Comparison of ENCODE assay signal across 16 mouse cellular contexts in genomic region chr7:133823751-133824150, GRCm38 (mm10). TPM values are rescaled to one million over a fixed set of nuclear protein-coding genes. Genes with fewer than 3 reads are reported as not detected.
DNase-seq lines count a peak whose midpoint lies in the region; ATAC-seq and TF ChIP-seq lines count a peak whose summit lies in the region.
"Had no signal": no experiment of that assay in that cellular context is flagged by ENCODE, and none has a peak within 500 bp of the region (broad histone marks: within the 10 kb centered on the region; RNA-seq: fewer than 3 reads in every experiment).

No protein-coding gene starts in this region.

- no peaks in the 10 kb centered on the region for H3K36me3 ChIP-seq in kidney, postnatal 0 days (ENCODE audit: insufficient read depth, low read length)
- H3K36me3 ChIP-seq in testis, adult 2 months (ENCODE audit: control insufficient read depth, insufficient read depth, low read length) = no peaks in the 10 kb centered on the region
- H3K36me3 ChIP-seq in MEL (ENCODE audit: control insufficient read depth in 1 of 2, insufficient read depth in 2 of 2, low read length in 2 of 2) = no peaks in the 10 kb centered on the region
- H3K36me3 ChIP-seq in stomach, postnatal 0 days (ENCODE audit: control insufficient read depth, insufficient read depth, low read length) = no peaks in the 10 kb centered on the region
- H3K36me3 ChIP-seq: embryonic facial prominence, embryonic 13.5 days; heart, embryonic 12.5 days; hindbrain, embryonic 10.5 days; liver, embryonic 15.5 days; neural tube, embryonic 15.5 days had no signal

- TF ChIP-seq POLR2A in testis, adult 2 months (IDR thresholded peaks at IDR 0.05; ENCODE audit: control insufficient read depth, low read depth, low read length) = no peak
- TF ChIP-seq POLR2A in MEL (IDR thresholded peaks at IDR 0.05; ENCODE audit: control insufficient read depth in 1 of 2, insufficient read depth in 1 of 2, low read depth in 1 of 2, low read length in 2 of 2, poor library complexity in 1 of 2) = no peak

- DNase-seq in kidney, postnatal 0 days (ENCODE audit: low spot score) = no peak
- no peak for DNase-seq in kidney, postnatal 14 days
- DNase-seq in testis, postnatal 10 days (ENCODE audit: low spot score) = no peak
- peak; percentile 33 for DNase-seq in MEL (ENCODE audit: low read depth, low spot score)
- no peak for DNase-seq in stomach, postnatal 0 days (ENCODE audit: low spot score)
- DNase-seq in urinary bladder, adult 2 months (ENCODE audit: low spot score) = no peak
- DNase-seq: cerebellum, adult 11 months; kidney, adult 8-10 months; retina, postnatal 1 day had no signal

- WGBS in kidney, postnatal 0 days = 84% methylated on average over 6 of the region's 6 CpGs
- WGBS in stomach, postnatal 0 days = 85% methylated on average over 6 of the region's 6 CpGs

- H3K9ac ChIP-seq in kidney, postnatal 0 days (ENCODE audit: low read depth, low read length) = no peak overlapping the region
- no peak overlapping the region for H3K9ac ChIP-seq in MEL (ENCODE audit: control insufficient read depth, low read depth, low read length, poor library complexity, severe bottlenecking)
- no peak overlapping the region for H3K9ac ChIP-seq in stomach, postnatal 0 days (ENCODE audit: low read length)
- H3K9ac ChIP-seq: embryonic facial prominence, embryonic 13.5 days; heart, embryonic 12.5 days; liver, embryonic 15.5 days; neural tube, embryonic 15.5 days had no signal

- peak; percentile 17; the same call in 1 of the 2 replicates for TF ChIP-seq CTCF in kidney, postnatal 0 days (IDR thresholded peaks at IDR 0.05; ENCODE audit: low read depth)
- TF ChIP-seq CTCF in testis, adult 2 months (IDR thresholded peaks at IDR 0.05; ENCODE audit: control insufficient read depth, insufficient read depth, insufficient replicate concordance, low read depth, low read length) = peak; percentile 18; the same call in 1 of the 2 replicates
- TF ChIP-seq CTCF in MEL (IDR thresholded peaks at IDR 0.05 in 2 of 3, conservative IDR thresholded peaks at IDR 0.05 in 1 of 3; ENCODE audit: control insufficient read depth in 1 of 3, insufficient read depth in 1 of 3, low read depth in 2 of 3, low read length in 3 of 3, poor library complexity in 1 of 3, severe bottlenecking in 1 of 3) = peak; percentile 47 to 63 (median 57)
- TF ChIP-seq CTCF in stomach, postnatal 0 days (IDR thresholded peaks at IDR 0.05; ENCODE audit: low read depth) = peak; percentile 28; the same call in 1 of the 2 replicates

- no peaks in the 10 kb centered on the region for H3K79me2 ChIP-seq in MEL (ENCODE audit: control insufficient read depth, insufficient read depth, low read length, poor library complexity)

- H3K27ac ChIP-seq in kidney, postnatal 0 days = no peak overlapping the region
- no peak overlapping the region for H3K27ac ChIP-seq in testis, adult 2 months (ENCODE audit: control insufficient read depth, insufficient read depth, low read depth, low read length)
- H3K27ac ChIP-seq in MEL (ENCODE audit: control insufficient read depth, low read depth, low read length) = no peak overlapping the region
- H3K27ac ChIP-seq in stomach, postnatal 0 days (replicated peaks) = no peak overlapping the region
- H3K27ac ChIP-seq: embryonic facial prominence, embryonic 13.5 days; hindbrain, embryonic 10.5 days; liver, embryonic 15.5 days; neural tube, embryonic 15.5 days had no signal

- H3K4me1 ChIP-seq in kidney, postnatal 0 days (replicated peaks; ENCODE audit: insufficient read depth, low read length) = no peaks in the 10 kb centered on the region
- H3K4me1 ChIP-seq in testis, adult 2 months (ENCODE audit: control insufficient read depth, insufficient read depth, low read length) = no peaks in the 10 kb centered on the region
- H3K4me1 ChIP-seq in MEL (ENCODE audit: control insufficient read depth in 1 of 2, insufficient read depth in 2 of 2, low read length in 2 of 2) = no peaks in the 10 kb centered on the region
- H3K4me1 ChIP-seq in stomach, postnatal 0 days (replicated peaks; ENCODE audit: control insufficient read depth, insufficient read depth) = no peaks in the 10 kb centered on the region
- H3K4me1 ChIP-seq: hindbrain, embryonic 10.5 days; liver, embryonic 15.5 days; megakaryocyte, embryonic 14.5 days; neural tube, embryonic 15.5 days had no signal

- ATAC-seq in kidney, postnatal 0 days (replicated peaks; ENCODE audit: low FRiP score, low read depth) = no peak
- no peak for ATAC-seq in stomach, postnatal 0 days (ENCODE audit: low FRiP score, low TSS enrichment)

- no peaks in the 10 kb centered on the region for H3K27me3 ChIP-seq in kidney, postnatal 0 days (ENCODE audit: insufficient read depth, low read length)
- H3K27me3 ChIP-seq in testis, adult 2 months (ENCODE audit: control insufficient read depth, insufficient read depth, low read length) = no peaks in the 10 kb centered on the region
- H3K27me3 ChIP-seq in MEL (ENCODE audit: control insufficient read depth in 1 of 2, insufficient read depth in 2 of 2, low read length in 2 of 2) = no peaks in the 10 kb centered on the region; a peak in 1 of 4 replicates
- no peaks in the 10 kb centered on the region for H3K27me3 ChIP-seq in stomach, postnatal 0 days (ENCODE audit: control insufficient read depth, insufficient read depth, low read length)
- H3K27me3 ChIP-seq: embryonic facial prominence, embryonic 13.5 days; heart, embryonic 12.5 days; liver, embryonic 15.5 days; neural tube, embryonic 15.5 days had no signal

- TF ChIP-seq EP300 in MEL (IDR thresholded peaks at IDR 0.05; ENCODE audit: low read depth in 1 of 2, low read length in 2 of 2) = no peak
- no peak for TF ChIP-seq EP300 in stomach, postnatal 0 days (optimal IDR thresholded peaks at IDR 0.05)

- H3K9me3 ChIP-seq in kidney, postnatal 0 days (replicated peaks; ENCODE audit: low read length) = no peaks in the 10 kb centered on the region
- H3K9me3 ChIP-seq in MEL (replicated peaks; ENCODE audit: insufficient read depth, low read length) = no peaks in the 10 kb centered on the region
- no peaks in the 10 kb centered on the region for H3K9me3 ChIP-seq in stomach, postnatal 0 days (ENCODE audit: control insufficient read depth, low read length)
- H3K9me3 ChIP-seq: liver, embryonic 15.5 days; neural tube, embryonic 15.5 days had no signal

- TF ChIP-seq RAD21 in MEL (IDR thresholded peaks at IDR 0.05; ENCODE audit: low read depth, low read length) = no peak

- H3K4me3 ChIP-seq in kidney, postnatal 0 days (replicated peaks; ENCODE audit: low read depth, low read length) = no peak overlapping the region
- H3K4me3 ChIP-seq in testis, adult 2 months (ENCODE audit: control insufficient read depth, low read depth, low read length) = no peak overlapping the region
- H3K4me3 ChIP-seq in MEL (ENCODE audit: control insufficient read depth in 1 of 2, insufficient read depth in 1 of 2, low read depth in 2 of 2, low read length in 2 of 2) = no peak overlapping the region
- H3K4me3 ChIP-seq in stomach, postnatal 0 days (ENCODE audit: low read depth, low read length) = no peak overlapping the region
- H3K4me3 ChIP-seq: embryonic facial prominence, embryonic 13.5 days; heart, embryonic 12.5 days; hindbrain, embryonic 10.5 days; liver, embryonic 15.5 days; megakaryocyte, embryonic 14.5 days; neural tube, embryonic 15.5 days had no signal

- no peak overlapping the region for H3K4me2 ChIP-seq in kidney, postnatal 0 days (ENCODE audit: low read length)
- H3K4me2 ChIP-seq in stomach, postnatal 0 days (replicated peaks; ENCODE audit: low read depth) = no peak overlapping the region
- H3K4me2 ChIP-seq: embryonic facial prominence, embryonic 13.5 days; heart, embryonic 12.5 days; liver, embryonic 15.5 days; neural tube, embryonic 15.5 days had no signal

TF ChIP-seq in MEL, 35 proteins besides CTCF, POLR2A, EP300 and RAD21 (continues in another document):
- no peak for TF ChIP-seq TAL1 (IDR thresholded peaks at IDR 0.05; ENCODE audit: low read length)
- TF ChIP-seq ZC3H11A (IDR thresholded peaks at IDR 0.05; ENCODE audit: low read depth, low read length) = no peak
- TF ChIP-seq ELF1 (IDR thresholded peaks at IDR 0.05; ENCODE audit: low read depth, low read length) = no peak
- TF ChIP-seq NRF1 (IDR thresholded peaks at IDR 0.05; ENCODE audit: insufficient read depth, low read depth, low read length, poor library complexity, severe bottlenecking) = no peak
- no peak for TF ChIP-seq GATA1 (IDR thresholded peaks at IDR 0.05; ENCODE audit: low read depth, low read length)
- no peak for TF ChIP-seq CHD2 (IDR thresholded peaks at IDR 0.05; ENCODE audit: low read length)
- TF ChIP-seq MAX (IDR thresholded peaks at IDR 0.05; ENCODE audit: low read length) = no peak
- no peak for TF ChIP-seq SIN3A (IDR thresholded peaks at IDR 0.05; ENCODE audit: low read length)
- no peak for TF ChIP-seq HCFC1 (IDR thresholded peaks at IDR 0.05; ENCODE audit: low read depth, low read length)
- TF ChIP-seq TCF12 (IDR thresholded peaks at IDR 0.05; ENCODE audit: low read depth, low read length) = no peak
- no peak for TF ChIP-seq MXI1 (IDR thresholded peaks at IDR 0.05; ENCODE audit: low read depth, low read length)
- no peak for TF ChIP-seq BHLHE40 (IDR thresholded peaks at IDR 0.05; ENCODE audit: borderline replicate concordance, low read depth, low read length)
- no peak for TF ChIP-seq MAZ (IDR thresholded peaks at IDR 0.05; ENCODE audit: low read depth, low read length)
- no peak for TF ChIP-seq TBP (IDR thresholded peaks at IDR 0.05; ENCODE audit: low read depth, low read length)
- TF ChIP-seq UBTF (IDR thresholded peaks at IDR 0.05; ENCODE audit: borderline replicate concordance, insufficient read depth, low read depth, low read length) = no peak
- no peak for TF ChIP-seq MYB (IDR thresholded peaks at IDR 0.05; ENCODE audit: low read depth, low read length)

RNA-seq across cellular contexts. Expression of gene Dhx32, which starts 41.2 kb away (rescaled TPM):
- 19.9 and 22.1 TPM in 2 replicates for polyA plus RNA-seq in kidney, postnatal 0 days (2015; fragmentation: Nextera tagmentation; extraction: Ambion mirVana)
- 29.5 and 32.9 TPM in 2 replicates for polyA plus RNA-seq in testis, adult 2 months (2012; rRNA removed)
- total RNA-seq in MEL (2012; rRNA removed) = 23.9 and 27.1 TPM in 2 replicates
- polyA plus RNA-seq in MEL (2012; ENCODE audit: insufficient read depth in 1 of 2, insufficient read length in 2 of 2, low read depth in 1 of 2, low replicate concordance in 2 of 2, missing spikeins in 1 of 2) = 10 to 100 TPM in 1 of 2 experiments, not detected in 1; 25.6 TPM
- polyA plus RNA-seq in stomach, postnatal 0 days (2015; fragmentation: Nextera tagmentation; extraction: Ambion mirVana) = 57.6 and 59.8 TPM in 2 replicates
- polyA plus RNA-seq in urinary bladder, adult 2 months (2012; rRNA removed) = 35.3 and 37.3 TPM in 2 replicates

RNA-seq across cellular contexts. Expression of gene Fank1, which starts 47.1 kb away (rescaled TPM):
- 0.42 and 0.57 TPM in 2 replicates for polyA plus RNA-seq in kidney, postnatal 0 days (2015; fragmentation: Nextera tagmentation; extraction: Ambion mirVana)
- polyA plus RNA-seq in testis, adult 2 months (2012; rRNA removed) = 202 and 217 TPM in 2 replicates
- 0.88 and 1.8 TPM in 2 replicates for total RNA-seq in MEL (2012; rRNA removed)
- under 1 TPM in 1 of 2 experiments, not detected in 1; 0.17 TPM for polyA plus RNA-seq in MEL (2012; ENCODE audit: insufficient read depth in 1 of 2, insufficient read length in 2 of 2, low read depth in 1 of 2, low replicate concordance in 2 of 2, missing spikeins in 1 of 2)
- 0.34 and 0.50 TPM in 2 replicates for polyA plus RNA-seq in stomach, postnatal 0 days (2015; fragmentation: Nextera tagmentation; extraction: Ambion mirVana)
- polyA plus RNA-seq in urinary bladder, adult 2 months (2012; rRNA removed) = 0.13 and 0.29 TPM in 2 replicates
- polyA plus RNA-seq: heart, embryonic 12.5 days; liver, embryonic 15.5 days had no signal

Comparison
In these comparisons a context has a peak if more than half of its experiments do, and no peak if none do; other contexts are left out.
1. RNA of gene Fank1, which starts 47.1 kb away (polyA plus RNA-seq): 202 to 217 TPM in testis, adult 2 months; 0.42 to 0.57 TPM in kidney, postnatal 0 days, 0.34 to 0.50 TPM in stomach, postnatal 0 days, 0.13 to 0.29 TPM in urinary bladder, adult 2 months and 0.17 TPM in MEL; every median in the first group is over 100 times any median in the second.
2. Peak in every context shown above with its lines, with median percentiles within 50 percentile points of each other: CTCF ChIP-seq.